Mouse (Mus musculus) mouse embryonic stem cell (cell line): Measurements from ENCODE around the gene Atp1b1.

ENCODE experiments used
- in situ Hi-C, 2 experiments: fragments of 300-500 bp; cut with MboI; formaldehyde crosslinking; loops; 1 replicate in 1 of 2; 3 replicates in 1 of 2; pipeline ENCODE4 v1.14.3; 2019 to 2020; ENCODE audit warnings: low sequenced_read_pairs in 2 of 2, low pct_unique_long_range_greater_than_20kb in 1 of 2, mixed read lengths in 1 of 2; ENCODE audit not compliant: unreplicated experiment in 1 of 2

The Atp1b1 gene

GRCm38 (mm10) chr1:164458245-164458613 is at the start of gene Atp1b1:
Gene Atp1b1 (minus strand): TSS chr1:164458355.
- in situ Hi-C loops = no loop called here

- in situ Hi-C loops = no loop called here
Measured at GRCm38 (mm10) chr1:164505096-164505495, 46.9 kb upstream of the Atp1b1 start.

GRCm38 (mm10) chr1:164503140-164503730 is 45.1 kb upstream of the Atp1b1 start:
- in situ Hi-C loops = no loop called here

- in situ Hi-C loops = no loop called here
Measured at GRCm38 (mm10) chr1:164502231-164502630, 44.1 kb upstream of the Atp1b1 start.

- in situ Hi-C loops = no loop called here
Measured at GRCm38 (mm10) chr1:164494741-164495512, 36.8 kb upstream of the Atp1b1 start.

- in situ Hi-C loops = no loop called here
Measured at GRCm38 (mm10) chr1:164494215-164494614, 36.1 kb upstream of the Atp1b1 start.

GRCm38 (mm10) chr1:164493042-164493705 is 35.0 kb upstream of the Atp1b1 start:
- in situ Hi-C loops = no loop called here

- in situ Hi-C loops = no loop called here
Measured at GRCm38 (mm10) chr1:164492476-164492875, 34.3 kb upstream of the Atp1b1 start.

- in situ Hi-C loops = no loop called here
Measured at GRCm38 (mm10) chr1:164489961-164490594, 31.9 kb upstream of the Atp1b1 start.

GRCm38 (mm10) chr1:164483728-164484127 is 25.6 kb upstream of the Atp1b1 start:
- in situ Hi-C loops = no loop called here

GRCm38 (mm10) chr1:164482833-164483232 is 24.7 kb upstream of the Atp1b1 start:
- in situ Hi-C loops = no loop called here

GRCm38 (mm10) chr1:164481645-164482354 is 23.6 kb upstream of the Atp1b1 start:
- in situ Hi-C loops = no loop called here

- in situ Hi-C loops = no loop called here
Measured at GRCm38 (mm10) chr1:164480755-164481644, 22.8 kb upstream of the Atp1b1 start.

GRCm38 (mm10) chr1:164475895-164476294 is 17.7 kb upstream of the Atp1b1 start:
- in situ Hi-C loops = no loop called here

- in situ Hi-C loops = no loop called here
Measured at GRCm38 (mm10) chr1:164474778-164475511, 16.8 kb upstream of the Atp1b1 start.

GRCm38 (mm10) chr1:164474310-164474709 is 16.2 kb upstream of the Atp1b1 start:
- in situ Hi-C loops = no loop called here

- in situ Hi-C loops = no loop called here
Measured at GRCm38 (mm10) chr1:164473398-164473797, 15.2 kb upstream of the Atp1b1 start.
